Mouse (Mus musculus) liver, postnatal 0 days (tissue): ENCODE results near the gene Rtn3.

ENCODE experiments used
- CTCF ChIP-seq: sonication (generic); IDR thresholded peaks from 2 replicates; pipeline ENCODE4 v1.5.1; 2016; ENCODE audit warnings: antibody characterized with exemption, low read depth
- EP300 ChIP-seq: IDR thresholded peaks from 2 replicates; pipeline ENCODE4 v1.6.1; 2016; ENCODE audit warnings: antibody characterized with exemption, low read depth, mild to moderate bottlenecking

- TF ChIP-seq CTCF (no peak), EP300 (no peak)
These were observed 23.7 kb downstream of the Rtn3 start for GRCm38 (mm10) chr19:7459370-7459769.
